Mouse (Mus musculus) spleen, postnatal 4 days (tissue): ENCODE data around the gene Adgrg6.

Experiments used
- DNase-seq, 2 experiments: peaks; one replicate each; pipeline ENCODE4 v3.0.0; 2022; ENCODE audit warnings: low spot score in 2 of 2

Adgrg6 gene

GRCm38 (mm10) chr10:14544941-14545717 is at the start of gene Adgrg6:
Gene Adgrg6, minus strand, starts transcription at chr10:14545659.
- DNase-seq = peak; percentile 22 to 70

GRCm38 (mm10) chr10:14592215-14592614 is 46.8 kb upstream of the Adgrg6 start:
- no peak for DNase-seq

- DNase-seq = no peak
These were observed 45.4 kb upstream of the Adgrg6 start for GRCm38 (mm10) chr10:14590816-14591215.

GRCm38 (mm10) chr10:14589667-14590066 is 44.2 kb upstream of the Adgrg6 start:
- DNase-seq = no peak

GRCm38 (mm10) chr10:14583496-14583895 is 38.0 kb upstream of the Adgrg6 start:
- no peak for DNase-seq

- DNase-seq = no peak
These were observed 28.8 kb upstream of the Adgrg6 start for GRCm38 (mm10) chr10:14574255-14574654.

- no peak for DNase-seq
These were observed 25.7 kb upstream of the Adgrg6 start for GRCm38 (mm10) chr10:14571143-14571542.

- DNase-seq = no peak
These were observed 25.2 kb upstream of the Adgrg6 start for GRCm38 (mm10) chr10:14570616-14571015.

- DNase-seq = no peak
These were observed 672 bp upstream of the Adgrg6 start for GRCm38 (mm10) chr10:14546111-14546551.

- no peak for DNase-seq
These were observed 885 bp downstream of the Adgrg6 start for GRCm38 (mm10) chr10:14544608-14544940.

GRCm38 (mm10) chr10:14543511-14544067 is 1.9 kb downstream of the Adgrg6 start:
- DNase-seq = no peak

- no peak for DNase-seq
These were observed 8.4 kb downstream of the Adgrg6 start for GRCm38 (mm10) chr10:14537102-14537501.

GRCm38 (mm10) chr10:14531090-14531489 is 14.4 kb downstream of the Adgrg6 start:
- DNase-seq = no peak

- DNase-seq = no peak
These were observed 14.8 kb downstream of the Adgrg6 start for GRCm38 (mm10) chr10:14530670-14531069.

GRCm38 (mm10) chr10:14527765-14528164 is 17.7 kb downstream of the Adgrg6 start:
- no peak for DNase-seq

- DNase-seq = no peak
These were observed 22.7 kb downstream of the Adgrg6 start for GRCm38 (mm10) chr10:14522729-14523128.

GRCm38 (mm10) chr10:14520912-14521675 is 24.4 kb downstream of the Adgrg6 start:
- DNase-seq = no peak

- no peak for DNase-seq
These were observed 27.6 kb downstream of the Adgrg6 start for GRCm38 (mm10) chr10:14517909-14518308.

- DNase-seq = no peak
These were observed 33.4 kb downstream of the Adgrg6 start for GRCm38 (mm10) chr10:14511904-14512663.

- DNase-seq = no peak
These were observed 34.3 kb downstream of the Adgrg6 start for GRCm38 (mm10) chr10:14511157-14511556.

- no peak for DNase-seq
These were observed 49.8 kb downstream of the Adgrg6 start for GRCm38 (mm10) chr10:14495658-14496057.

GRCm38 (mm10) chr10:14495204-14495603 is 50.3 kb downstream of the Adgrg6 start:
- DNase-seq = no peak
